Mouse (Mus musculus): ENCODE results near the gene Gja5. TPM values are rescaled to one million over a fixed set of nuclear protein-coding genes. Genes with fewer than 3 reads are reported as not detected.

Gene Gja5
- polyA plus RNA-seq, 1 experiment from 2014 or later, result 27.7 TPM

DNA sequence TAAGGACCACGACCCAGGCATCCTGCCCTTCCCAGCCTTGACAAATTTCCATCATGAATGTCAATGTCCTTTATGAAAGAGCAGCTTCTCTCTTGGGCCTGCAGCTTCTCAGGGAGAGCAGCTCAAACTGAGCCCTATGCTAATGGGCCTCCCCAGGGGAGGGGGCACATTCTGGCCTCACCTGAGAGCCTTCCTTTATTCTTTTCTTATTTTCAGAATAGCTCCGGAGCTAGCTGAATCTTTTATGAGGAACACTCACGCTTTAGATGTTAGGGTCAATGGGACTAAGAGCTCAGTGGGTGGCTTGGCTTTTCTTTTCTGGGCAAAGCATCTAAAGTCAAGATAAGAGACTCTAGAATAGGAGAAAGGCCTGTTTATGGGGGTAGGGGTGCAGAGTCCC is 88.0 kb downstream of the Gja5 start:
- 36% methylated on average over 3 of the region's 3 CpGs for WGBS
- Histone ChIP-seq H3K36me3 (no peaks in the 10 kb centered on the region), H3K27me3 (no peaks in the 10 kb centered on the region), H3K4me3 (no peak overlapping the region), H3K9me3 (no peaks in the 10 kb centered on the region), H3K9ac (no peak overlapping the region), H3K27ac (no peak overlapping the region), H3K4me1 (peaks cover 17% of the 10 kb centered on the region), H3K4me2 (replicated peaks) (no peak overlapping the region)
- no peak for ATAC-seq (ENCODE audit: low FRiP score, low read depth)

DNA sequence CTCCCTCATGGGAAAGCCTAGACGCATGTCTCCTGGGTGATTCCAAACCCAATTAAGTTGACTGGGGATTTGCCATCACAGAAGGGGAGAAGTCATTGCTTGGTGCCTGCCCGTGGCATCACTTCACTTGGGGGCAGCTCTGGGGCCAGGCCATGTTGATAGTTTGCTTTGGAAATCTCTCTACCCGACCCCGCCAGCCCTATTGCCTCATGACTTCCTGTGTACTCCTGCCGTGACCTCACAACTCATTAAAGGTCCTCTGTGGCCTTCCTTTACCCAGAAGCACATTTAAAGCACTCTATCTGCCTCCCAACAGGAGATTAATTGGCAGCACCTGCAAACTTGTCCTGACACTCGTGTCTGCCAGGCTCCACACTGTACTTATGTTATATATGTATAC is 93.3 kb downstream of the Gja5 start:
- Histone ChIP-seq H3K36me3 (no peaks in the 10 kb centered on the region), H3K4me1 (peaks cover 11% of the 10 kb centered on the region), H3K27ac (no peak overlapping the region), H3K9me3 (no peaks in the 10 kb centered on the region), H3K27me3 (no peaks in the 10 kb centered on the region), H3K4me2 (replicated peaks) (no peak overlapping the region), H3K9ac (no peak overlapping the region), H3K4me3 (no peak overlapping the region)
- ATAC-seq (ENCODE audit: low FRiP score, low read depth), result no peak
- WGBS, result 14% methylated on average over 6 of the region's 6 CpGs

DNA sequence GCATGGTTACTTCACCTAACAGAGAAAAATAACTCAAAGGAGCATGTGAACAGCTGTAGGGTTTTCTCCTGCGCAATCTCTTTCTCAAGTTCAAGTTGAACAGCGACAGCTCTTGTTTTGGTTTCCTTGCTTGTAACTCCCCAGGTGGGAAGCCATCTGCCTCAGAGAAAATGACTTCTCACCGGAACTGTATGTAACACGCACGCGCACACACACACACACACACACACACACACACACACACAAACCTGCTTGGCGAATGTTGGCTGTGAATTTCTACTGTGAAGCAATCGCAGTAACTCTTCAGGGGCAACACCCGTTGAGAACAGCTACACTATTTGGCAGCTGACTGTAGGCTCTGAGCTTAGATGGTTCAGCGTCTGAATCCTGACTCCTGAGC is 98.6 kb downstream of the Gja5 start:
- ATAC-seq (ENCODE audit: low FRiP score, low read depth), result no peak
- Histone ChIP-seq H3K27me3 (no peaks in the 10 kb centered on the region), H3K4me2 (replicated peaks) (no peak overlapping the region), H3K9me3 (no peaks in the 10 kb centered on the region), H3K27ac (no peak overlapping the region), H3K9ac (no peak overlapping the region), H3K36me3 (no peaks in the 10 kb centered on the region), H3K4me1 (peaks cover 2% of the 10 kb centered on the region), H3K4me3 (no peak overlapping the region)
- WGBS, result 89% methylated on average over 10 of the region's 10 CpGs

DNA sequence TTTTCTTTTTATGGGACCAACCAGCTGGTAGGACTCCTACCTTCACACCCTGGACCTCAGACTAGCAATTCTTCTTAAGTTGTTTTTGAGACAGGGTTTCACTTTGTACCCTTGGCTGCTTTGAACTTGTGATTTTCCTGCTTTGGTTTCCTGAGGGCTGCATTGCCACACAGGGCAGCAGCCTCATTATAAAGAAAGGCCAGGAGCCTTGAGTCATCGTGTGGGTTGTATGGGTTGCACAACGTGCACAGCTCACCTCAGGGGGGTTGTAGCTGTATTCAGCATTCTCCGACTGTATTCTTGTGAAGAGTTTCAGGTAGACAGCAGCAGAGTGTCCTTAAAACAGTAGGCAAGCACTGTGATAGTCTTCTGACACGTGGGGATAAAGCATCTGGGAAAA is 100.0 kb downstream of the Gja5 start:
- H3K9ac ChIP-seq, result no peak overlapping the region
- WGBS, result 69% methylated on average over 4 of the region's 4 CpGs
- no peaks in the 10 kb centered on the region for H3K4me1 ChIP-seq
- no peak overlapping the region for H3K27ac ChIP-seq
- no peak overlapping the region for H3K4me3 ChIP-seq
- no peaks in the 10 kb centered on the region for H3K27me3 ChIP-seq
- H3K36me3 ChIP-seq, result no peaks in the 10 kb centered on the region
- no peak for ATAC-seq (ENCODE audit: low FRiP score, low read depth)
- H3K9me3 ChIP-seq, result no peaks in the 10 kb centered on the region
- no peak overlapping the region for H3K4me2 ChIP-seq (replicated peaks)

DNA sequence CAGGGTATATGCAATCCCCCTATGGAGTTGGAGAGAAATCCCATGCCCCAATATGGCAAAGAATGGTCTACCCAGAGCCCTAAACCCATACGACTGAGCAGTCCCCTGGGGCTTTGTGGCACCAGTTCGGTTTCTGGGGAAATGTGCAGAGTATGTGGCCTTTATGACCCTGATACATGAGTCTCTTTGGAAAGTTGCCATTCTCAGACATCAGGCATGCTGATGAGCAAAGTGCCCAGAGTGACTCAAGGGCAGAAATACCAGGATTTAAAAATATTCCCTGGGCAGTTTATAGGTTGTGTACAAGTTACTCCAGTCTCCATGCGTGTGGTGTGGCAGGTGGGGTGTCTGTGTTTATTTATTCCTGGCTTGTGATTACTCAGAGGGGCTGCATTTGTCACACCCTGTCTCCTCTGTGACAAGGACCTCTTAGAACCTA is 102.5 kb downstream of the Gja5 start:
- no peak overlapping the region for H3K4me2 ChIP-seq (replicated peaks)

DNA sequence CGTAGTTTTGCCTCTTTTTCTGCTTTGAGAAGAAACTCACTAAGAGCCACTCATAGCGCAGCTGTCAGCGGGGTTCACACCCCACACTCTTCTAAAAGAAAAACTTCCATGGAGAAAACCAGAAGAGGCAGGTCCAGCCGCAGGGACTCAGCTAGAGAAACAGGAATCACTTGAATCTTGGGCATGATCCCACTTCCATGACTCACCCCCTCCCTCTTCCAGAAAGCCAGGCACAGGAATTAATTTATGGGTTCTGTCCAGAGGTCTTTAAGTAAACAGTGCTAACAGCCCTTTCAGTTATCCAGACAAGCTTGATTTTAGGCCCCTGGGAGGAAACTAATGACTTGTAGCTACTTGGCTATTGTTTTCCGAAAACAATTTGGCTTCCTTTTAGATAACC is 120.7 kb downstream of the Gja5 start:
- Histone ChIP-seq H3K36me3 (no peaks in the 10 kb centered on the region), H3K27ac (0 out of 2 replicates have a peak overlapping the region, but pooled peaks have one; percentile 15), H3K4me3 (no peak overlapping the region), H3K9me3 (0 out of 2 replicates have a peak, but pooled peaks cover 2% of the 10 kb centered on the region), H3K27me3 (no peaks in the 10 kb centered on the region; the same call in 1 of the 2 replicates), H3K9ac (no peak overlapping the region), H3K4me1 (0 out of 2 replicates have a peak, but pooled peaks cover 5% of the 10 kb centered on the region), H3K4me2 (replicated peaks) (no peak overlapping the region)
- ATAC-seq (ENCODE audit: low FRiP score, low read depth), result no peak
- WGBS, result 48% methylated on average over 5 of the region's 5 CpGs

More for the DNA sequence above, 102.5 kb downstream of the Gja5 start:
- peak; percentile 73 for ATAC-seq (ENCODE audit: low FRiP score, low read depth)
- Histone ChIP-seq H3K36me3 (no peaks in the 10 kb centered on the region), H3K9me3 (no peaks in the 10 kb centered on the region), H3K9ac (no peak overlapping the region), H3K27me3 (no peaks in the 10 kb centered on the region), H3K4me1 (peaks cover 3% of the 10 kb centered on the region), H3K4me3 (no peak overlapping the region), H3K27ac (no peak overlapping the region)
- WGBS, result 54% methylated on average over 3 of the region's 3 CpGs

DNA sequence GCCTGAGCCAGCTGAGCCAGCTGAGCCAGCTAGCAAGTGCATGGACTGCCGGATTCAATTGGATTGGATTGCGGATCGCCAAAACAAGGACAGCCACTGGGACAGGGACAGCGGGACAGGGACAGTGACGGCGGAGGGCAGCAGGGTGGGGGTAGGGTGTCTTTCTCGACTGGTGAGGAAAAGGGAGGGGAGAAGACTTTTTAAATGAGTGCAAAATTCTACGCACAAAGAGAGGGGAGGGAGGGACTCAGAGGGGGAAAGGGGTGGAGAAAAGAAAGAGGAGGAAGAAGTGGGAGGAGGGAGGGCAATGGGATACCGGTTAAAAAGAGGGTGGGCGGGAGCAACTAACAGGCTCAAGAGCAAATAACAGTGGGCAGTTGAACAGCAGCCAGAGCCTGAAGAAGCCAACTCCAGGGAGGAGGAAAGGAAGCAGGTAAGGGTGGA is 127.6 kb downstream of the Gja5 start:
- Histone ChIP-seq H3K4me1 (peaks cover 7% of the 10 kb centered on the region), H3K27ac (0 out of 2 replicates have a peak overlapping the region, but pooled peaks have one; percentile 48), H3K27me3 (peaks cover 18% of the 10 kb centered on the region), H3K4me2 (replicated peaks) (peak overlapping the region; percentile 63), H3K4me3 (peak overlapping the region; percentile 41), H3K9ac (peak overlapping the region; percentile 54), H3K9me3 (0 out of 2 replicates have a peak, but pooled peaks cover 2% of the 10 kb centered on the region), H3K36me3 (no peaks in the 10 kb centered on the region)
- ATAC-seq (ENCODE audit: low FRiP score, low read depth), result no peak; the same call in 1 of the 2 replicates
- WGBS, result under 1% methylated on average over 10 of the region's 10 CpGs

DNA sequence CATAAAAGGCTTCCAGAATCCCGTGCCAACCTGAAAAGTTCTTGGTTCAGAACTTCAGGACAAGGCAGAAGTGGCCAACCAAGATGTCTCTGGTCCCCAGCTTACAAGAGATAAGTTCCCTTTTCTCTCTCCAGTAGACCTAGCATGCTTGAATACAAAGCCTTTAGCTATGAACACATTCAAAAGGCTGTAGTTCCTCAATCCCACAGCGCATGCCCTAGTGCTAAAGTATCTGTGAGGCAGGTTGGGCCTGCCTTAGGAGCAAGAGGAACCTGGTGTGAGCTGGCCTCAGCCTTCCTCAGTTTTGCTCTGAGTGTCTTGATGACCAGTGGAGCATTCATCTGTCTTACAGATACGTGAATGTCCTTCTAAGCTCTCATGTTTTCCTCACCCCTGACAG is 131.1 kb downstream of the Gja5 start:
- H3K9ac ChIP-seq, result no peak overlapping the region
- H3K4me3 ChIP-seq, result no peak overlapping the region
- H3K4me2 ChIP-seq (replicated peaks), result no peak overlapping the region
- no peak overlapping the region for H3K27ac ChIP-seq
- no peaks in the 10 kb centered on the region for H3K36me3 ChIP-seq
- peaks cover 17% of the 10 kb centered on the region for H3K4me1 ChIP-seq
- no peaks in the 10 kb centered on the region for H3K9me3 ChIP-seq
- peaks cover 18% of the 10 kb centered on the region for H3K27me3 ChIP-seq
- no peak for ATAC-seq (ENCODE audit: low FRiP score, low read depth)
- 87% methylated on average over 3 of the region's 3 CpGs for WGBS

DNA sequence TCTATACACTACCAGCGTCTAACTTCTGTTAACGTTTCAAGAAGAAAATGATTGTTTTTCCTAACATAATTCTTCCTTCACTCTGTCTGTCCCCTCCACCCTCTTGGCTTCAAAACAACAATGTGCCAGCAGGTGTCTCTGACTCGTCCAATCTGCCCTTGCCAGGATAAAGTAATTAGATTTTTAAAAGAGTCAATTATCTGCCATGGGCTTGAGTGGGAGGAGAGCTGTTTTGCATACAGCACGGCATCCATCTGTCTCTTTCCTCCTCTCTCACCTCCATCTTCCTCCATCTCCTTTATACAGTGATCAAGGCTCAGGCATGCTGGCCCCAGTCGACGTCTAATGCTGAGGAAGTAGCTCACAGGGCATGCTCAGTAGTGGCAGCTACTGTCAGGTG is 132.6 kb downstream of the Gja5 start:
- ATAC-seq (ENCODE audit: low FRiP score, low read depth), result no peak
- Histone ChIP-seq H3K4me1 (peaks cover 13% of the 10 kb centered on the region; the same call in 1 of the 2 replicates), H3K9ac (no peak overlapping the region), H3K36me3 (no peaks in the 10 kb centered on the region), H3K9me3 (no peaks in the 10 kb centered on the region), H3K27ac (no peak overlapping the region), H3K4me2 (replicated peaks) (no peak overlapping the region), H3K4me3 (no peak overlapping the region), H3K27me3 (peaks cover 6% of the 10 kb centered on the region)
- WGBS, result 54% methylated on average over 6 of the region's 6 CpGs

DNA sequence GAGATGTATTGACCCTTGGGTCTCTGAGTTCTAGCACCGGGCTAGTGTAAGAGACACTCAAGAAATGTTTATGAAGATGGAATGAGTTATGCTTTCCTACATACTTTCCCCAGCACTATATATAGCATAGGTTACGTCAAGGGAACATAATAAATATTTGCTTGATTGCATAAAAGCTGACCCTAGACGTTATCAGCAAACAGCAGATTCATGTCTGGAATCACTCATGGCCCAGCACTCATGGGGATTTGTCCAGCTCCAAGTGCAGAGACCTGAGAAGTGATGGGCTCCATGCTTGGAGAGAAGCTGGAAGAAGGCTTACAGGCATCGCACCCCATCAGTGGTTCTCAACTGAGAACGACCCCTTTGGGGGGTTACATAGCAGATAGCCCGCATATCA is 135.2 kb downstream of the Gja5 start:
- 81% methylated on average over 6 of the region's 6 CpGs for WGBS
- Histone ChIP-seq H3K9me3 (no peaks in the 10 kb centered on the region), H3K36me3 (no peaks in the 10 kb centered on the region), H3K27me3 (no peaks in the 10 kb centered on the region; the same call in 1 of the 2 replicates), H3K4me3 (no peak overlapping the region), H3K9ac (no peak overlapping the region), H3K4me2 (replicated peaks) (no peak overlapping the region), H3K4me1 (peaks cover 17% of the 10 kb centered on the region), H3K27ac (no peak overlapping the region)
- ATAC-seq (ENCODE audit: low FRiP score, low read depth), result no peak

DNA sequence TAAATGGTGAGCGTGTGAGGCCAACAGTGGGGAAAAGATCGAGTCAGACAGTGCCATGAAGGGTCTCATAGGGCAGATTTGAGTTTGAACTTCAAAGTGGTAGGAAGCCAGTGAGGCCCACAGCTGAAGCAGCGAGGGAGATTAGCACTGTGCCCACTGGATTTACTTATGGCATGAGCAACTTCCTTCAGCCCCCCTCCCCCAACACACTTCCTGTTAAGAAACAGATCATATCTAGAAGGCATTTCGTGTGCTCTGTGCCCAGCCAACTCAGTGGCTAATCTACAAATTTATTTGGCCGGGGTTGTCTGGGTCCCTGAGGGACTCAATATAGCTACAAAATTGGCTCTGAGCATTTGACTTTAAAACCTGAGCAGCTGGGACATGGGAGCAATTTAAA is 139.7 kb downstream of the Gja5 start:
- no peaks in the 10 kb centered on the region for H3K27me3 ChIP-seq
- no peak for ATAC-seq (ENCODE audit: low FRiP score, low read depth)
- no peak overlapping the region for H3K27ac ChIP-seq
- no peaks in the 10 kb centered on the region for H3K9me3 ChIP-seq
- no peak overlapping the region for H3K4me2 ChIP-seq (replicated peaks)
- H3K36me3 ChIP-seq, result no peaks in the 10 kb centered on the region
- WGBS, result 43% methylated on average over 5 of the region's 5 CpGs
- H3K4me3 ChIP-seq, result no peak overlapping the region
- H3K4me1 ChIP-seq, result peaks cover 10% of the 10 kb centered on the region
- no peak overlapping the region for H3K9ac ChIP-seq

DNA sequence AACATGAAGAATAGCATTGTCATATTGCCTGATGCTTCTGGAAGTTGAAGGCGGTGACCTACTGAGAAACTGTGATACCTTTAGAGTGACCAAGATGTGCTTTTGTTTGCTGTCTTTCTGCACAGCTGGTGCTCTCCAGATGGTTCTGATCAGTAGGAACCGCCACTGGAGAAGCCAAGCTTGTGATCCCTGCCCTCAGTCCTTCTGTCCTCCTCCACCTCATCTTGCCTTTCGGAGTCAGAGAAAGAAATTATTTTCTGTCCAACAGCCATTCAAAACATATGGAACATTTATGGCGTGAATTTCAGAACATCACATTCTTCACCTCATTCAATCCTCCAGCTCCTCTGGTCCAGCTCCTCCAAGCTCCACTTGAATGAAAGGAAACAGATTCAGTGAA is 143.3 kb downstream of the Gja5 start:
- Histone ChIP-seq H3K9ac (no peak overlapping the region), H3K27ac (no peak overlapping the region), H3K4me2 (replicated peaks) (no peak overlapping the region), H3K4me1 (peaks cover 31% of the 10 kb centered on the region), H3K27me3 (no peaks in the 10 kb centered on the region), H3K9me3 (no peaks in the 10 kb centered on the region), H3K4me3 (no peak overlapping the region), H3K36me3 (no peaks in the 10 kb centered on the region)
- ATAC-seq (ENCODE audit: low FRiP score, low read depth), result no peak
- WGBS, result 88% methylated on average over 4 of the region's 4 CpGs

DNA sequence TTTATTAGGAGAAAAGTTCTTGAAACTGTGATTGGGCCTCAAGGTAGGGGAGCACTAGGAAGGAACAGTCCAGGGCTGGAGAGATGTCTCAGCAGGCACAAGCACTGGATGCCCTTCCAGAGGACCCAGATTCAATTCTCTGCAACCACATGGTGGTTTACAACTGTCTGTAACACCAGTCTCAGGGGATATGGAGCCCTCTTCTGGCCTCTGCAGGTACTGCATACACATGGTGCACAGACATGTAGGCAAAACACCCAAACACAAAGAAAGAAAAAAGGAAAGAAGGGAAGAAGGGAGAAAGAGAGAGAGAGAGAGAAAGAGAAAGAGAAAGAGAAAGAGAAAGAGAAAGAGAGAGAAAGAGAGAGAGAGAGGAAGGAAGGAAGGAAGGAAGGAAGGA is 143.9 kb downstream of the Gja5 start:
- ATAC-seq (ENCODE audit: low FRiP score, low read depth), result no peak
- Histone ChIP-seq H3K4me1 (peaks cover 36% of the 10 kb centered on the region), H3K27me3 (no peaks in the 10 kb centered on the region), H3K9ac (no peak overlapping the region), H3K27ac (no peak overlapping the region), H3K4me2 (replicated peaks) (no peak overlapping the region), H3K4me3 (no peak overlapping the region), H3K36me3 (no peaks in the 10 kb centered on the region), H3K9me3 (no peaks in the 10 kb centered on the region)

All from limb, embryonic 13.5 days (tissue).